Mouse (Mus musculus) gastrocnemius, postnatal 4 days (tissue): Measurements from ENCODE around the gene Mtch2. TPM values are rescaled to one million over a fixed set of nuclear protein-coding genes. Genes with fewer than 3 reads are reported as not detected.
"Not testable (repeated sequence)": the region's sequence is repeated elsewhere in the genome, so short reads cannot be mapped to it uniquely, and the experiment has no call there.

Experiments
- DNase-seq, 2 experiments: peaks; one replicate each; pipeline ENCODE4 v3.0.0; 2021 to 2022; ENCODE audit warnings: low spot score in 2 of 2, mixed read lengths in 2 of 2
- total RNA-seq, 2 experiments: library from RNA; stranded (reverse); gene quantifications; 2 replicates each; pipeline ENCODE4 v1.2.3; 2021

Mtch2 gene
- total RNA-seq, 2 experiments from 2014 or later = 116 to 138 TPM

GRCm38 (mm10) chr2:90861486-90861885 is 14.5 kb downstream of the Mtch2 start:
- DNase-seq = no peak

GRCm38 (mm10) chr2:90864184-90864583 is 17.2 kb downstream of the Mtch2 start:
- no peak for DNase-seq

- DNase-seq = peak; percentile 66 to 81
These were observed 19.6 kb downstream of the Mtch2 start for GRCm38 (mm10) chr2:90866524-90866923.

- no peak for DNase-seq
These were observed 23.2 kb downstream of the Mtch2 start for GRCm38 (mm10) chr2:90870136-90870601.

- peak in 1 of 2 experiments; percentile 28 for DNase-seq
These were observed 24.4 kb downstream of the Mtch2 start for GRCm38 (mm10) chr2:90871180-90871961.

GRCm38 (mm10) chr2:90874025-90874424 is 27.1 kb downstream of the Mtch2 start:
- no peak for DNase-seq

- no peak for DNase-seq
These were observed 28.3 kb downstream of the Mtch2 start for GRCm38 (mm10) chr2:90875239-90875638.

- no peak for DNase-seq
These were observed 30.8 kb downstream of the Mtch2 start for GRCm38 (mm10) chr2:90877584-90878259.

- no peak for DNase-seq
These were observed 32.5 kb downstream of the Mtch2 start for GRCm38 (mm10) chr2:90879419-90879818.

- DNase-seq = no peak
These were observed 33.3 kb downstream of the Mtch2 start for GRCm38 (mm10) chr2:90880144-90880785.

- no peak for DNase-seq
These were observed 34.9 kb downstream of the Mtch2 start for GRCm38 (mm10) chr2:90881824-90882223.

- no peak for DNase-seq
These were observed 38.5 kb downstream of the Mtch2 start, which contains the start of gene C1qtnf4 for GRCm38 (mm10) chr2:90885218-90886041. Gene C1qtnf4, plus strand, starts transcription at chr2:90885860.

- DNase-seq = no peak
These were observed 39.5 kb downstream of the Mtch2 start for GRCm38 (mm10) chr2:90886436-90886835.

- DNase-seq = no peak
These were observed 40.7 kb downstream of the Mtch2 start for GRCm38 (mm10) chr2:90887627-90888026.

- peak; percentile 22 to 50 for DNase-seq
These were observed 42.9 kb downstream of the Mtch2 start for GRCm38 (mm10) chr2:90889550-90890548.

- DNase-seq = no peak
These were observed 46.8 kb downstream of the Mtch2 start for GRCm38 (mm10) chr2:90893673-90894298.

GRCm38 (mm10) chr2:90894299-90894677 is 47.3 kb downstream of the Mtch2 start:
- DNase-seq = not testable (repeated sequence)

- no peak for DNase-seq
These were observed 56.4 kb downstream of the Mtch2 start for GRCm38 (mm10) chr2:90903398-90903797.
